Mouse (Mus musculus): ENCODE measurements around the gene Olfr124.

Olfr124 gene

GRCm38 (mm10) chr17:37799588-37799987 is at the start of gene Olfr124:
Gene Olfr124 (plus strand): TSS chr17:37799888.
- Histone ChIP-seq H3K27me3 (ENCODE audit: control insufficient read depth, insufficient read depth, low read length, poor library complexity, severe bottlenecking) (no peaks in the 10 kb centered on the region), H3K36me3 (ENCODE audit: control insufficient read depth, insufficient read depth, low read length, poor library complexity, severe bottlenecking) (no peaks in the 10 kb centered on the region)
- no peak for DNase-seq (ENCODE audit: low read depth, low spot score)

- no peaks in the 10 kb centered on the region for H3K36me3 ChIP-seq (ENCODE audit: control insufficient read depth, insufficient read depth, low read length, poor library complexity, severe bottlenecking)
- no peak for DNase-seq (ENCODE audit: low read depth, low spot score)
- H3K27me3 ChIP-seq (ENCODE audit: control insufficient read depth, insufficient read depth, low read length, poor library complexity, severe bottlenecking) = no peaks in the 10 kb centered on the region
Observed at GRCm38 (mm10) chr17:37768307-37768706, 31.4 kb upstream of the Olfr124 start, which contains the start of gene Olfr122. Gene Olfr122 (plus strand): TSS chr17:37768607.

- Histone ChIP-seq H3K36me3 (ENCODE audit: control insufficient read depth, insufficient read depth, low read length, poor library complexity, severe bottlenecking) (no peaks in the 10 kb centered on the region), H3K27me3 (ENCODE audit: control insufficient read depth, insufficient read depth, low read length, poor library complexity, severe bottlenecking) (no peaks in the 10 kb centered on the region)
- DNase-seq (ENCODE audit: low read depth, low spot score) = no peak
Observed at GRCm38 (mm10) chr17:37793229-37793628, 6.5 kb upstream of the Olfr124 start, which contains the start of gene Olfr123. Gene Olfr123 (plus strand): TSS chr17:37793529.

- Histone ChIP-seq H3K27me3 (ENCODE audit: control insufficient read depth, insufficient read depth, low read length, poor library complexity, severe bottlenecking) (no peaks in the 10 kb centered on the region), H3K36me3 (ENCODE audit: control insufficient read depth, insufficient read depth, low read length, poor library complexity, severe bottlenecking) (no peaks in the 10 kb centered on the region)
- DNase-seq (ENCODE audit: low read depth, low spot score) = no peak
Observed at GRCm38 (mm10) chr17:37832649-37833048, 33.0 kb downstream of the Olfr124 start, which contains the start of gene Olfr125. Gene Olfr125 (plus strand): TSS chr17:37832949.

GRCm38 (mm10) chr17:37847183-37847582 is 47.5 kb downstream of the Olfr124 start, which contains the start of gene Olfr126:
Gene Olfr126 (plus strand): TSS chr17:37847483.
- H3K27me3 ChIP-seq (ENCODE audit: control insufficient read depth, insufficient read depth, low read length, poor library complexity, severe bottlenecking) = no peaks in the 10 kb centered on the region
- H3K36me3 ChIP-seq (ENCODE audit: control insufficient read depth, insufficient read depth, low read length, poor library complexity, severe bottlenecking) = no peaks in the 10 kb centered on the region
- no peak for DNase-seq (ENCODE audit: low read depth, low spot score)

Measured in splenic B cell, adult 2 months (primary cell).